Mouse (Mus musculus): Measurements from ENCODE around the gene Tspan9.

Gene Tspan9

DNA sequence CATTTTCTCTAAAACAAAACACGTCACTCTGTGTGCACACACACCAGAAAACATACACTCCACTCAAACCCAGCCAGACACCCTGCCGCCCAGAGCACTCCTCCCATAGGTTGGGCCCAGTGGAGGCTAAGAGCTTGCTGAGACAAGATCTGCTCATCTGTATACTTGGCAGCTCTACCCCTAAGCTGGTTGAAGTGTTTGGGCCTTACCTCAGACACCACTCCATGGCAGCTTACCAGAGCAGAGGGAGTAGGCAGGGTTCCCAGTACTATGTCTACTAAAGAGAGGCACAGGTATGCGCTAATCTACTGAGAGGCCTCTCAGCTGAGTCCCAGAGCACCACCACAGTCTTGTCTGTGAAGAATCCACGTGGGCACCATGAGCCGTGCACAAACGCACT is 10.8 kb downstream of the Tspan9 start:
- no peak for DNase-seq

DNA sequence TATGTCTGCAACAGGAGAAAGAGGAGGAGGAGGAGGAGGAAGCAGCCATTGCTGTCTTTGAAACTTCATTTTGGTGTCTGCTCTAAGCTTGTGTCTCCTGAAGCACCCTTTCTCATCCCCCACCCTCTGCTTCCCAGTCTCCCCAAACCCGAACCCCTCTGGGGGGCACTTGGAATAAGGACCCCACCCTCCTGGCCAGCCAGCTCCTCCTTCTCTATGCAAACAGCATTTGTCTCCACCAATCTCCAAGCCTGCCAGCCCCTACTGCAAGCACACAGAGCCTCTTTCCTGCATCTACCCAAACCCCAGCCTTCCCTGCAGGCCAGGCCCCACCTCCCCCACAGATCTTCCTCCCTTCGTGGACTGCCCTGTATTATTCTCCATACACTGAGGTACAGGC is 12.0 kb downstream of the Tspan9 start:
- no peak for DNase-seq

DNA sequence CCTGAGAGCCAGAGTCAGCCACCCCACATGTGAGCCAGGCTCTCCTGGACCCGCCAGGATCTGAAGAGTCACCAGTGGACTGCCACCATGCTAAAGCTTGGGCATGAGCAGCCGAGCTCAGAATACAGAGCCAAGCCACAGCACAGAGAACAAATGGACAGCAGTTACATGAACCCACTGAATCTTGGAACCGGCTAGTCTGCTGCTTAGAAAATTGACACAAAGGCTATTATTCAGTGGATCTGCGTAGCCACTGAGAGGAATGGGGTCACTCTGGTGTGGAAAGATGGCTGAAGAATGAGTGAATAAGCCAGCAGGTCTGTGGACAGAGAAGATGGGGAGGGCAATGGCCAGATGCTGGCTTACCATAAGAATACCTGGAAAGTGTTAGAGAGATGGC is 12.7 kb downstream of the Tspan9 start:
- DNase-seq, result no peak

DNA sequence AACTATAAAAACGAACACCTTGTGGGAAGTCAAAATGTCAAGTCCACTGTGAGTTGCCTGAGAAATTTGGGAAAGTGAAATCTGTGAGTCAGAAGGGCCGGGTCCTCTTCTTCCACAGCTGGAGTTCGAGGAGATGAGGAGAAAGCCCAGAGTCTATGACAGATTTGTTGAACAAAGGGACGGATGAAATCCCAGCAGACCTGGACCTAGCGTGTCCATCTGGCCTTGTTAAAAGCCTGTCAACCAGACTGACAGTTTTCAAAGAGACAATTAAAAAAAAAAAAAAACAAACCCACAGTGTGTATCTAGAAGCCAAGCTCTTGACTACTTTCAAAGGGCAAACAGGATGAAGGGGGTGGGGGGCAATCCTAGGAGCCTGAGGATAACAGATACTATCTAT is 14.0 kb downstream of the Tspan9 start:
- DNase-seq, result no peak

DNA sequence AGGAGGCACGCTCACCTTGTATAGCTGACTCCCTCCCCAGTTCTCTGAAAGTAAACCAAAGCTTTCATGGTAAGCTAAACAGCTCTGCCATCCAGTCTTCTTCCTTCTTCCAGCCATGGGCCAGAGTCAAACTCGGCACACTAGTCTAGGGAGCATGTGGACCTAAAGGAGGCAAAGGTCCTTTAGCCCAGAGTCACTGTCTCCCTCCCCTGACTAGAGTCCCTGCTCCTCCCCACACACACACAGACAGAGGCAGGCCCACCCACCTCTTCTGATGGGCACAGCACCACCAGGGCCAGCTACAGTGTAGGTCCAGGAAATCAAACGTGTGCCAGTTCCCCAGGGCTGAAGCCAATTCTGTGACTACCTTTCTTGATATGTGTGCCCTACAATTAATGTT is 16.1 kb downstream of the Tspan9 start:
- DNase-seq, result no peak

DNA sequence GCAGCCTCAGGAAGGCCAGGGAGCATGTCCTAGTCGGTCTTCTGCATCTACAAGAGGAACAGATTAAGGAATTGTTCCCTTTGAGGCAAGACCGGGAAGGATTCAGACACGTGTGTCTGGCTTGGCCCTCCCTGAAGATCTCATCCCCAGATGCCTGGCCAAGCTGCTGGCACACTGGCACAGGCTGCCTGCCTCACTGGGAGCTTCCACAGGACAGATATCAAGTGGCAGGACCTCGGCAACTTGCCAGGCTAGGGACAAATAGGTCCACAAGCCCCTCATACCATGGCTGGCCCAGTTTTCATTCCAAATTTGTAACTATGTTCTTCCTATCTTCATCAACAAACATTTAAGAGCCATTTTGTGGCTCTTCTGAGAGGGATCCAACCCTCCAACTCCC is 16.5 kb downstream of the Tspan9 start:
- no peak for DNase-seq

DNA sequence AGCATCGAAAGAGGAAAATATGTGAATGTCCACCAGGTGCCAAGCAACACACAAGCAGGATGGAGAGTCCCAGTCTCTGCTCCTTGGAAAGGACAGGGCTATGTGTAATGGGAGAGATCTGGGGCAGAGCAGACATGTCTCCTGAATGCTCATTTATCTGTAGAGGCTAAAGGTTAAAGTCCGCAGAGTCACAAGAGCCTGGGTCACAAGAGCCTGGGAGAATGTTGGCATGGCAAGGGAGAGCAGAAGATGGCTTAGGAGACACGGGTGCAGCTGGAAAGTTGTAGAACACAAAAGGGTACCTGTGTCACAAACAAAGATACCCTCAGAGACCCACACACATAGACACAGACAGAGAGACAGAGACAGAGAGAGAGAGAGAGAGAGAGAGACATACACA is 17.9 kb downstream of the Tspan9 start:
- DNase-seq, result no peak

DNA sequence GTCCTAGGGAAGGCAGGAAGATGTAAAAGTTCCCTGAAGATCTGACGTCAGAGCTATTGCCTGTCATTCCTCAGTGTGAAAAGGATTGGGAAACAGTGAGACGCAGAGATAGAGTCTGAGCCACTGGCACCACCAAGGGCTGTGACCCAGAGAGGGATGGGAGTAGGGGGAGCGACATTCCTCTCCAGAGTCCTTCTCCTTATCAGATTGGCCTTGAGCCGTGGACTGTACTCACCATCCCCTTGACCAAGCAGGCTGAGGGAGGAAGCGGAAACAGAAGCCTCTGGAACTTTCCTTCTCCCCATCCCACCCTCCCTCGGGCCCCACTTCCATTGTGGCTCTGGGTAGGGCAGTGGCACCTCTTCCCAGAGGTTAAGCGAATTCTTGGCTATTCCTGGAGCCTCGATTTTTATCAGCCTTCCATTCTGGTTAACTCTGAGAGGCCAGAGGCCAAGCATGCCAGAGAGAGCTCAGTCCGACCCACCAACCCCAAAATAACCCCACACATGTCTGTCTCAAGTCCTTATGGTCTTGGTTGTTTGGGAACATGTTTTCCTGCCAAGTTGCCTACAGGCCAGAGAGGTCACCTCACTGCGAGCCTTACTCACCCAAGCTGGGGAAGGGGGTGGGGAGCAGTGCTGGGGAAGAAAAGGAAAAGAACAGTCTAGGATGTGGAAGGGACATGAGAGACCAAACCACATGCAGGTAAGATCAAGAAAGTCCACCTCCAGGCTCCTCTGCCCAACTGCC is 19.0 kb downstream of the Tspan9 start:
- no peak for DNase-seq

DNA sequence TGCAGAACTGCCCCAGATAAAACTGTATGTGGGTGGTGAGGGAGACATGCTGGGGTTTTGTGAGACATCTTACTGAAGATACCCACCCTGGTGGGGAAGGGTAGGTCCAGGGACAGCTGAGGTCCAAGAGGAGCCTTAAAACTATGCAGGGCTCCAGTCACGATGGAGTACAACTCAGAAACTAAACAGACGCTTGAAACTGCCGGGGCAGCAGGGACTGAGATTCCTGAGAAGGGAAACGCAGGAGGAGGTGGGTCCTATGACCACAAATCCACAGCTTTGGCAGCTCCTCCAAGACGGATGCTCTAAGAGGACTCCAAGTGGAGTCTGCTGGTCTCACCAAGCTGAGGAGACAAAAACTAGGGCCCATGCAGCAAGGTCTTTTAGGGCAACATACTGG is 21.3 kb downstream of the Tspan9 start:
- no peak for DNase-seq

DNA sequence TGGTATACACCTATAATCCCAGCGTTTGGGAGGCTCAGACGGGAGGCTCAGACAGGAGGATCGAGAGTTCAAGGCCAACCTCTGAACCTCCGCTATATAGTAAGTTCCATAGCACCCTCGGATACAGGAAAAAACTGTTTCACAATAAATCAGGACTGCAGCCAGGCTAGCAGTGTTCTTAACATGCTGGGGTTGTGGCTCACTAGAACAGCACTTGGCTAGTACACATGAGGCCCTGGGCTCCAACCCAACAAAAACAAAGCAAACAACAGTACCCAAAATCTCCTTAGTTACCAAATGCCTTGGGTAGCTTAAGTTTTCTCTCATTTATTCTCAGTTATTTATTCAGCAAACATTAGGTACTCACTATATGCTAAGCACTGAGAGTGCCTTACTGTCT is 21.7 kb downstream of the Tspan9 start:
- no peak for DNase-seq

DNA sequence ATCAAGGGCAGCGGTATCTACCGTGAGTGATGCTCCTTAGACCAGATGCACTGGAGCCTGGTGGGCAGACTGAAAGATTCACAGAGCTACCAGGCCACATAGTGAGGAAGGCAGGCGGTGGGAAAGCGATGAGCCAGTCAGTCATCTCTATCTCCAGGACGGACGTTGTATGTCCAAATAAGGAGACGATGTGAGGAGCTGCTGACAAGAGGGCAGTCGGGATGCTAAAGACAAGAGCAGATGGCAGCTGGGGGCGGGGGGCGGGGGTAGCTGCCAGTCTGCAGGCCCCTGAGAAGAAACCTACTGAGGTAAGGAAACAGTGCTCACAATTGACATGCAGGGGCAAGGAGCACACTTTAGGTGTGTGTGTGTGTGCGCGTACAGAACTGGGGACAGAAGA is 22.6 kb downstream of the Tspan9 start:
- DNase-seq, result no peak

DNA sequence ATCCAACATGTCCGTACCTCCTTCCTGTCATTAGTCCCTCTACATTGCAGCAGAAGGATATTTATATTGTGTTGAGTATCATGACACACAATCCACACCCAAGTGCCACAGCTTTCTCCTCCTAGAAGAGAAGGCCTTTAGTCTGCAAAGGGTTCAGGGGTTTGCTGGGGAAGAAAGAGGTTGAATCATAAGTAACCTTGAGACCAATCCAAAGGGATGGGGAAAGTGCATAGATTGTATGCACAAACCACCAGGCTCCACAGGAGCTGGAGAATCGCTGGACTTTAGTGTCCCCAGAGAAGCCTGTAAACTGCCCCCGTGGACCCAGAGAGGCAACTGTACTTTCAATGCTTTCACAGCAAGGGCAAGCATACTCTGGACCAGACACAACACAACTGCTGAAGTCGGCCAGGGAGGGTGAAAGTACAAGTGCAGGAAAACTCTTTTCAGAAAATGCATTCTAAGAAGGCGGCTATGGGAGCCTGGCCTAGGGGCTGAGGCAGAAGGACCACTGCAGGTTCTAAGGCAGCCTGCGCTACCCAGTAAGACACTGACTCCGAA is 24.6 kb downstream of the Tspan9 start:
- DNase-seq, result no peak

DNA sequence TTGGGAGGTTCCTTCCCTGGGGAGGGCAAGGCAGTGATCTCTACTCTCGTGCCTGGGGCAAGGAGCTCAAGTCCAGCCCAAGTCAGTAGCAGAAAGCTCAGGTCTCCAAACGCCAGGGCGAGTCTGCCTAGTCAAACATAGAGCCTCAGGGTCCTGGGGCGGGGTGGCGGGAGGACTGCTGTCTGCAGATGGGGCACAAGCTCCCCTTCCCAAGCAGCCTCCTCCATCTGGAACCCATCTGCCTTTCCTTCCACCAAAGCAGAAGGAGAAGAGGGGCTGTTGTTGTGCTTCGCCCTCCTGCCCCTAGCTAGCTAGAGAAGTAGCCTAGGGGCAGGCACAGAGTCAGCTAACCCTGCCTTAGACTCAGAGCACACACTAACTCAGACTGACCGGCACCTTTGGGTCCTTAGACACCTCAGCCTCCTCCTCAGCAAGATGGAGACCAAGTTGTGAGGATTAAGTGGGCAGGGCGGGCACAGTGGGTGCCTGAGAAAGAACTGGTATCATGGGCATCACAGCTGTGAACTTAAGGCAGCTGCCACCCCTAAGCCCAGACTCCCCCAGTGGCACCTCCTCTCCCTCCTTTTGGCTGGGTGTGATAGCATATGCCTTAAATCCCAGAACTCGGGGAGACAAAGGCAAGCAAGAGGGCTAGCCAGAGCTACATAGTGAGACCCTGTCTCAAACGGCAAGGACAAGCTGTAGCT is 26.4 kb downstream of the Tspan9 start:
- DNase-seq, result no peak

DNA sequence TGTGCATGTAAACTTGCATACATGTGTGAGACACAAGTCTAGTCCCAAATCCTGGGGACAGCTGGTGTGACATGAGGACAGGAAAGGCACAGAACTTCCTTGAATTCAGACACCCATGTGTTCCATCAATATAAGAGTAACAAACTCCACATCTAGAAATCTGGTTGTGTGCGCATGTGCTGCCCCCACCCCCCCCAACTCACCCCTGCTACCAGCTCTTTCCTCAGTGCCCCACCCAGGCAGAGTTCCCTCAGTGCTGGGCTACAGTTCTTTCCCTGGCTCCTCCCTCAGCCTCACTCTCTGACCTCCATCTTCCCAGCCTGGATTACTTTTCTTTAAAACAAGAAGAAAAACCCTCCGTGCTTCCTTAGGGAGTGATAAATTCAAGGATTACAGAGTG is 27.1 kb downstream of the Tspan9 start:
- no peak for DNase-seq

DNA sequence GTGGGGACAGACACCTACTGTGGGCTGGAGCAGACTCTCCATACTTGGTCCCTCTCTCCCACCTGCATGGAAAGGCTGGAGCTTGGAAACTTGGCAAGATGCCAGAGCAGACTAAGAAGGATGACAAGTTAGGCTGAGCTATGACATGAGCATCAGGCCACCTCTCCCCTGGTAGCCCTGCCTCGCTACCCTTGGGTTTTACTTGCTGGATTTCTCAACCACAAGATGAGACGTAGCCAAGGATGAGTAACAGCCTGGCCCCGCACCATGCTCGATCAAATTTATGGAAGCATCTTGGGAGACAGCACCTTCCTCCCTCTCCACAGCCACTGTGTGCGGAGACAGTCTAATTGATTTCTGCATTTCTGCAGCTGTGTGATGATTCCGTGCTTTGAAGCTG is 28.3 kb downstream of the Tspan9 start:
- DNase-seq, result no peak

DNA sequence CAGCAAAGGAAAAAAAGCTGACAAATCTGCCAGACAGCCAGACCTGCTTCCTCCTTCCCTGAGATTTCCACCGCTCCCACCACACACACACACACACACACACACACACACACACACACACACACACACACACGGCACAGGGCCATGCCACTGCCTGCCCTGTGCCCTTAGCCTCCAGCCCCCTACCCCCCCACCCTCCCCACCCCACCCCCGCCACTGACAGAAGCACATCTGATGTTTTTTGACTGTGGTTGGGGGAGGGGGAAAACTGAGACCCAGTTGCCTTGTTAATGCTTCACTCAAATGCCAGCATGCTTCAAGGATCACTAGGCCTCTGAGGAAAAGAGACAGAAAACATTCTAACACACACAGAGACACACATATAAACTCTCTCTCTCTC is 30.8 kb downstream of the Tspan9 start:
- no peak for DNase-seq

DNA sequence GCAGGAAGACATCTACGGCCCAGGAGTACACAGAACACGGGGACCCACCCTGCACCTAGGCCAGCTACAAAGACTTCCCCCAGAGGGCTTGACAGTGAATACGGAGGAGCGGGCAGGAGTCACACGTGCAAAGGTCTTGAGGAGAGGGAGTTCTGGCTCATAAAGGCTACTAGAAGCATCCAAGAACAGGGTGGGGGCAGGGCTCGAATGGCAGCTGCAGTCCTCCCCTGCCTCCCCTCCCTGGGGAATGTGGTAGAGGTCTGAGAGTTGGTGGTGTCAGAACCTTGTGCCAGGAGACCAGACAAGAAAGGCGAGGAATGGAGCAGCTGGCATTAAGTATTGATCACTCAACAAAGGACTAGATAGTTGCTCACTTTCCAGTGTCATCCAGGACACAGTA is 31.6 kb downstream of the Tspan9 start:
- no peak for DNase-seq

DNA sequence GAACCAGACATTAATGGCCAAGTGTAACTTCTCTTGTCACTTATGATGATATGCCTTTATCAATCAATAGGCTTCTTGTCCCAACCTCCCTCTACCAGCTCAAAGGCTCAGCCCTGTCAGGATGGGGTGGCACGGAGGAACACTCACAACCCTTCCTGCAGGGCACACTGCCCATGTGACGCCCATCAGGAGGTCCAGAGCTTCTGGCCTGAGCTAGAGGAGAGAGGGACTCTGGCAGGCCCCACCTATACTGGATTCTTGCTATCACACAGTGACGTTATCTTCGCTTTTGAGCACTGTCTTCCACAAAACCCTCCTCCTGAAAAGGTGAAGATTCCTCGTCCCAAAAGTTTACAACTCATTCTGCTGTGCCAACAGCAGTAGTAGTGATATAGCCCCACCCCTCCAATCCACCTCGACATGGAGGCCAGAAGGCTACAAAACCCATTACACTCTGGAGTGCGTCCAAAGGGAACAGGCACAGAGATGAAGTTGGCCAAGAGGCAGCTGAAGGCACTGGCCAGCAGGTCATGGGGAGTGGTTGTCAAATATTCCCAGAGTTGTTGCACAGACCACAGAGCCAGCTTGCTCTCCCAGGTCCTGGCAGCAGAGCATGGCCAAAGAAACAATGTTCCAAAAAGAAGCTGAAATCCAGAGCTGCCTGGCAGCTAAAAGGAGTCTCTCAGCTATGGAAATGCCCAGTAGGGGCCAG is 34.9 kb downstream of the Tspan9 start:
- no peak for DNase-seq

DNA sequence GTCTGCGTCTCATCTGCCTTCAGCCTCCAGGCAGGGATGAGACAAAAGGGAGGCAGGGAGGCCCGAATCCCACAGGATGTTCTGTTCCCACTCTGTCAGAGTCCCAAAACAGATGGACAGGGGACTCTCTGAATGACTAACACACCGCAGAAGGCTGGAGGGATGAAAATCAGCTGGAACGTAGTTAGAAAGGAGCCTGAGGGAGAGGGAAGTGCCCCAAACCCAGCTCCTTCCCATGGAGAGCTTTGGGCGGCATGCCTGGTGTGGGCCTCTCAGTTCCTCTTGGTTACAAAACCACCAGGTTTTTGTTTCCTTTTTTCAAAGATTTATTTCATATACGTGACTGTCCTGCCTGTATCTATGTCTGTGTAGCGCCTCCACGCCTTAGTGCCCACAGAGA is 35.7 kb downstream of the Tspan9 start:
- no peak for DNase-seq

DNA sequence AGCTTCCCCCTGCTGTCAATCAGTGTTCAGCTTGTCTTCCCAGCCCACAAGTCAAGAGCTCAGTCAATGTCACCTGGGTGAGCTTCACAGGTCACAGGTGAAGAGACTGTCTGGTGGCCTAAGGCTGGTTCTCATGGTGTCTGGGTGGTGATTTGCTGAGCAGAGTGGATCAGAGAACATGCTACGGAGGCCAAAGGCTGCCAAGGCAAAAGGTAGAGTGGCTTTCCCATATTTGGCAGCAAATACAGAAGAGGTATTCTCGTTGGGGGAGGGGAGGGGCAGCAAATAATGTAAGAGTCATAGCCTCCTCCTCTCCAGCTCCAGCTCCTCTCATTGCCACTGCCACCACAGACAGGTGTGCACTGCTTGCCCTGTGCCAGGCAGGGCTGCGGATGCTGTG is 37.2 kb downstream of the Tspan9 start:
- DNase-seq, result no peak

DNA sequence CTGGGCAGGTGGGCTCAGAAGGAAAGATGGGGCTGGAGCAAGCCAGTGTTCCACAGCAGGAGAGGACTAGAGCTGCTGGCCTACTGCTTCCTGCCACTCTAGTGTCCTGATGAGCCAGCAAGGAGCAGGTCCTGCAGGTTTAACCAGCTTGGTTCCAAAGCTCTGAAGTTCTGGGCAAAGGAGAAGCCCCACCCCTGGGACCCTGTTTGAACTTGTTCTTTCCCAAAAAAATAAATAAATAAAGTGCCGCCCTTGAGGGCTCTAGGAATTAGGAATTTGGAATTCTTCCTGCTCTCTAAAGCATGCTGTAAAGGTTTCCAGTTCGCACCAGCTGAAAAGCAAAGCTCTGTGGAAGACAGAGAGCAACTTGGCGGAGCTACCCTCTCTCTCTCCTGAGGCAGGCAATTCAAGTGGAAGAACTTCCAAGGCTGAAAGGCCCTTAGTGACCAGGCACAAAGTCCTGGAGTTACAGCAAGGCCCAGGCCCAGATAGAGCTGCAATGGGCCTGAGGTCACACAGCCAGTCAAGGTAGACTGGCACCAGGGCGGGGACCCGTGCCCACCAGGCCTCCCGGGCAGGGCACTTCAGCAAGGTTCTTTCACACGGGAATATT is 38.6 kb downstream of the Tspan9 start:
- DNase-seq, result no peak

DNA sequence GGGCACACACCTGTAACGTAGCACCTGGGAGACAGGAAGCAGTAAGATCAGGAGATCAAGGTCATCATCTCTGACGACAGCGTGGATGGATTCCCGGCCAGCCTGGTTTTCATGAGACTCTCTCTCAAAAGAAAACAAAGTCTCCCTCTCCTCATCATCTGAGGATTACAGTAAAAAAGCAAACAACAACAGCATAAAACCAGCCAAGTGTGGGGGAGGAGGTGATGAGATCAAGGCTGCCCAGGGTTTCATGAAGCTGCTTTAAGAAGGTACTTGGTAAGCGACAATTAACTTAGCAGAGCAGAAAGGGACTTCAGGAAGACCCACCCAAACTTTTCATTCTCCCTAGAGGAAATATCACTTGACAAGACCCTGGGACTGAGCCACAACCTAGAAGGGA is 39.5 kb downstream of the Tspan9 start:
- no peak for DNase-seq

DNA sequence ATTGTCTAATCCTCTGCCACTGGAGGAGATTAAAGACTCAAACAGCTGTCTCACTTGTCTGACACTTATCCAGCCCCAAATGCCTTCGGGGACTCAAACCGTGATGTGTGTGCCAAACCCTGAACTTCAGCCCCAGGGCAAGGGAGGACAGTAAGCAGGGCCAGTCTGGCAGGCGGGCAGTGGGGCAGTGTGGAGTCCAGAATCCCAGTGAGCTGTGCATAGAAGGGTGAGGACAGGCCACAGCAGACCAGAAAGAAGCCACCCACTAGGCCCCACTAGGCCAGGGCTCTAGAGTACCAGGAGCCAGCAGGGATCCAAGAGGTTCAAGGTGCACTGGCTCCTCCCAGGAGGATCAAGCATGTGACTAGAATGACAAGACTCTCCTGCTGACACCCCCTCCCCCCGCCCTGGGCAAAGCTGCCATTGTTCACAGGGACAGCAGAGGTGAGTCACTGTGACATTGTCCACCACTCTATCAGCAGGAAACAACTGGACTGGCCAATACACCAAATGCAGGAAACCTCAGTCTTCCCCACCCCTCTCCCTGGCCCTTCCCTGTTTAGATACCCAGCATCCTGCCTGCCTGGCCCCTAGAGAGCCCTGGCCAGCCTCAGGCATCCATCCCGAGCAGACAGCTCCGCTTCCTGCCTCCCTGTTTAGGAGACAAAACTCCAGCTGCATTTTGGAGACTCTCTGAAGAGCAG is 40.9 kb downstream of the Tspan9 start:
- DNase-seq, result no peak
